Mouse (Mus musculus) MEL (cell line): ENCODE measurements around the gene Ppp1ca. TPM values are rescaled to one million over a fixed set of nuclear protein-coding genes. Genes with fewer than 3 reads are reported as not detected.

ENCODE experiments used
- DNase-seq: peaks from one replicate; pipeline ENCODE4 v3.0.0; 2011; ENCODE audit warnings: low read depth, low spot score
- H3K27ac ChIP-seq: 2 replicates; pipeline ENCODE4 v1.5.1; 2012; ENCODE audit warnings: low read depth, mild to moderate bottlenecking, control low read depth, low read length, moderate library complexity; ENCODE audit not compliant: control insufficient read depth
- H3K27me3 ChIP-seq, 2 experiments: fragments of 150-350 bp in 1 of 2; sonication (generic) in 1 of 2; 2 replicates each; pipeline ENCODE4 v1.6.1; 2012; ENCODE audit warnings: low read length in 2 of 2, mild to moderate bottlenecking in 2 of 2, improper control_type of control experiment in 1 of 2, moderate library complexity in 1 of 2; ENCODE audit not compliant: insufficient read depth in 2 of 2, control insufficient read depth in 1 of 2
- H3K36me3 ChIP-seq, 2 experiments: 2 replicates each; pipeline ENCODE4 v1.6.1; 2012 to 2014; ENCODE audit warnings: low read length in 2 of 2, improper control_type of control experiment in 1 of 2, inconsistent platforms in 1 of 2, mild to moderate bottlenecking in 1 of 2; ENCODE audit not compliant: insufficient read depth in 2 of 2, control insufficient read depth in 1 of 2
- H3K4me1 ChIP-seq, 2 experiments: fragments of 150-350 bp in 1 of 2; sonication (generic) in 1 of 2; 2 replicates each; pipeline ENCODE4 v1.6.1; 2012; ENCODE audit warnings: low read length in 2 of 2, improper control_type of control experiment in 1 of 2, mild to moderate bottlenecking in 1 of 2; ENCODE audit not compliant: insufficient read depth in 2 of 2, control insufficient read depth in 1 of 2
- H3K4me3 ChIP-seq, 2 experiments: fragments of 150-350 bp in 1 of 2; sonication (generic) in 1 of 2; 2 replicates each; pipeline ENCODE4 v1.5.1; 2012; ENCODE audit warnings: low read depth in 2 of 2, low read length in 2 of 2, mild to moderate bottlenecking in 2 of 2, moderate library complexity in 2 of 2, control low read depth in 1 of 2, improper control_type of control experiment in 1 of 2; ENCODE audit not compliant: control insufficient read depth in 1 of 2, insufficient read depth in 1 of 2
- H3K79me2 ChIP-seq: 2 replicates; pipeline ENCODE4 v1.6.1; 2012; ENCODE audit warnings: mild to moderate bottlenecking, low read length, moderate library complexity; ENCODE audit not compliant: control insufficient read depth, poor library complexity, insufficient read depth
- H3K9ac ChIP-seq: 2 replicates; pipeline ENCODE4 v1.6.1; 2012; ENCODE audit warnings: low read depth, mild to moderate bottlenecking, control low read depth, low read length, moderate library complexity; ENCODE audit not compliant: control insufficient read depth, poor library complexity, severe bottlenecking
- H3K9me3 ChIP-seq: fragments of 150-350 bp; sonication (generic); replicated peaks from 2 replicates; pipeline ENCODE4 v1.6.1; 2012; ENCODE audit warnings: mild to moderate bottlenecking, low read length, improper control_type of control experiment, moderate library complexity; ENCODE audit not compliant: insufficient read depth
- CHD1 ChIP-seq: IDR thresholded peaks from 2 replicates; pipeline ENCODE4 v1.6.1; 2012; ENCODE audit warnings: low read depth, mild to moderate bottlenecking, inconsistent platforms, low read length, improper control_type of control experiment
- GATA1 ChIP-seq: IDR thresholded peaks from 2 replicates; pipeline ENCODE4 v1.6.1; 2011; ENCODE audit warnings: low read depth, low read length, improper control_type of control experiment
- KAT2A ChIP-seq: conservative IDR thresholded peaks from 2 replicates; pipeline ENCODE4 v1.6.1; 2012; ENCODE audit warnings: low read depth, low read length, improper control_type of control experiment, inconsistent platforms
- MAFK ChIP-seq: IDR thresholded peaks from 2 replicates; pipeline ENCODE4 v1.6.1; 2011; ENCODE audit warnings: low read depth, mild to moderate bottlenecking, low read length, improper control_type of control experiment, borderline replicate concordance
- MAX ChIP-seq: IDR thresholded peaks from 2 replicates; pipeline ENCODE4 v1.6.1; 2011; ENCODE audit warnings: low read length, improper control_type of control experiment
- MEF2A ChIP-seq: IDR thresholded peaks from 2 replicates; pipeline ENCODE4 v1.6.1; 2014; ENCODE audit warnings: low read depth, mild to moderate bottlenecking, inconsistent platforms, low read length, improper control_type of control experiment; ENCODE audit not compliant: poor library complexity, insufficient replicate concordance, severe bottlenecking; ENCODE audit errors: extremely low read depth
- MXI1 ChIP-seq: IDR thresholded peaks from 2 replicates; pipeline ENCODE4 v1.6.1; 2011; ENCODE audit warnings: mild to moderate bottlenecking, low read depth, low read length, improper control_type of control experiment
- NELFE ChIP-seq: IDR thresholded peaks from 2 replicates; pipeline ENCODE4 v1.6.1; 2011; ENCODE audit warnings: low read depth, low read length, improper control_type of control experiment
- POLR2AphosphoS2 ChIP-seq: IDR thresholded peaks from 2 replicates; pipeline ENCODE4 v1.6.1; 2011; ENCODE audit warnings: low read length, improper control_type of control experiment
- SMC3 ChIP-seq: IDR thresholded peaks from 2 replicates; pipeline ENCODE4 v1.6.1; 2011; ENCODE audit warnings: low read depth, low read length, improper control_type of control experiment
- UBTF ChIP-seq: IDR thresholded peaks from 2 replicates; pipeline ENCODE4 v1.6.1; 2012; ENCODE audit warnings: low read depth, mild to moderate bottlenecking, inconsistent platforms, low read length, improper control_type of control experiment, moderate library complexity, borderline replicate concordance; ENCODE audit not compliant: insufficient read depth
- polyA plus RNA-seq, 2 experiments: library from polyadenylated mRNA; stranded (reverse) in 1 of 2; unstranded in 1 of 2; fragments of >175 nt in 1 of 2; fragments of >200 nt in 1 of 2; gene quantifications; 2 replicates each; pipeline versions ENCODE4 v1.2.1 to v1.2.4; 2012; ENCODE audit warnings: low replicate concordance in 2 of 2, low read depth in 1 of 2; ENCODE audit not compliant: insufficient read length in 2 of 2, insufficient read depth in 1 of 2, missing spikeins in 1 of 2
- total RNA-seq: library from RNA; depleted of rRNA; stranded (reverse); fragments of 300-350 nt; gene quantifications from 2 replicates; pipeline ENCODE4 v1.2.3, GENCODE M21; 2012

Ppp1ca gene
- total and polyA plus RNA-seq, 3 experiments = 453 to 505 (median 455) TPM

GRCm38 (mm10) chr19:4171393-4172290 is 20.2 kb upstream of the Ppp1ca start:
- no peaks in the 10 kb centered on the region for H3K9me3 ChIP-seq
- H3K4me1 ChIP-seq = peaks cover 0 to 8% of the 10 kb centered on the region in 2 experiments; a peak in 2 of 4 replicates
- no peaks in the 10 kb centered on the region for H3K27me3 ChIP-seq
- H3K4me3 ChIP-seq = no peak overlapping the region
- H3K27ac ChIP-seq = no peak overlapping the region
- no peaks in the 10 kb centered on the region; the same call in 1 of the 2 replicates for H3K79me2 ChIP-seq
- DNase-seq = peak; percentile 20
- TF ChIP-seq MAX = no peak
- no peak for TF ChIP-seq CHD1
- no peak overlapping the region for H3K9ac ChIP-seq
- H3K36me3 ChIP-seq = peaks cover 0 to 4% of the 10 kb centered on the region in 2 experiments; a peak in 2 of 4 replicates

GRCm38 (mm10) chr19:4172925-4173324 is 18.9 kb upstream of the Ppp1ca start:
- Histone ChIP-seq H3K79me2 (no peaks in the 10 kb centered on the region; the same call in 1 of the 2 replicates), H3K27me3 (no peaks in the 10 kb centered on the region), H3K4me1 (peaks cover 0 to 8% of the 10 kb centered on the region in 2 experiments; a peak in 2 of 4 replicates), H3K9ac (no peak overlapping the region), H3K9me3 (no peaks in the 10 kb centered on the region), H3K4me3 (no peak overlapping the region), H3K27ac (no peak overlapping the region), H3K36me3 (peaks cover 0 to 4% of the 10 kb centered on the region in 2 experiments; a peak in 2 of 4 replicates)
- TF ChIP-seq KAT2A = no peak
- TF ChIP-seq MEF2A = no peak
- no peak for TF ChIP-seq NELFE
- TF ChIP-seq SMC3 = no peak
- TF ChIP-seq MXI1 = no peak
- TF ChIP-seq POLR2AphosphoS2 = no peak
- TF ChIP-seq MAFK = no peak
- no peak for TF ChIP-seq UBTF
- DNase-seq = no peak

- no peaks in the 10 kb centered on the region for H3K27me3 ChIP-seq
- TF ChIP-seq KAT2A (no peak), SMC3 (no peak), GATA1 (no peak)
- no peak within 1 kb of the TSS for H3K27ac ChIP-seq
- no peak within 1 kb of the TSS for H3K9ac ChIP-seq
- H3K36me3 ChIP-seq = peaks cover 0 to under 1% of the 10 kb centered on the region in 2 experiments; a peak in 1 of 4 replicates
- H3K79me2 ChIP-seq = no peaks in the 10 kb centered on the region
- DNase-seq = no peak
- no peak within 1 kb of the TSS for H3K4me3 ChIP-seq
- peaks cover 0 to 2% of the 10 kb centered on the region in 2 experiments; a peak in 1 of 4 replicates for H3K4me1 ChIP-seq
- no peaks in the 10 kb centered on the region for H3K9me3 ChIP-seq
Measured at GRCm38 (mm10) chr19:4175368-4175947, 16.4 kb upstream of the Ppp1ca start, which contains the start of gene Carns1. Carns1 (minus strand) TSS chr19:4175479.
